Mouse (Mus musculus) gastrocnemius, adult 18-20 months (tissue): ENCODE results near the gene Usp19. TPM values are rescaled to one million over a fixed set of nuclear protein-coding genes. Genes with fewer than 3 reads are reported as not detected.

Source experiments
- DNase-seq: peaks from one replicate; pipeline ENCODE4 v3.0.0; 2021; ENCODE audit warnings: low spot score
- total RNA-seq, 2 experiments: library from RNA; stranded (reverse); gene quantifications; 2 replicates each; pipeline ENCODE4 v1.2.3; 2021

Usp19 gene
- total RNA-seq, 2 experiments from 2014 or later, result 126 to 127 TPM

- no peak for DNase-seq
Measured at GRCm38 (mm10) chr9:108463713-108464112, 26.7 kb upstream of the Usp19 start.

- no peak for DNase-seq
Measured at GRCm38 (mm10) chr9:108466219-108466618, 24.2 kb upstream of the Usp19 start.

GRCm38 (mm10) chr9:108469430-108469829, 21.0 kb upstream of the Usp19 start:
- DNase-seq, result no peak

GRCm38 (mm10) chr9:108469845-108470244, 20.6 kb upstream of the Usp19 start:
- no peak for DNase-seq

DNA sequence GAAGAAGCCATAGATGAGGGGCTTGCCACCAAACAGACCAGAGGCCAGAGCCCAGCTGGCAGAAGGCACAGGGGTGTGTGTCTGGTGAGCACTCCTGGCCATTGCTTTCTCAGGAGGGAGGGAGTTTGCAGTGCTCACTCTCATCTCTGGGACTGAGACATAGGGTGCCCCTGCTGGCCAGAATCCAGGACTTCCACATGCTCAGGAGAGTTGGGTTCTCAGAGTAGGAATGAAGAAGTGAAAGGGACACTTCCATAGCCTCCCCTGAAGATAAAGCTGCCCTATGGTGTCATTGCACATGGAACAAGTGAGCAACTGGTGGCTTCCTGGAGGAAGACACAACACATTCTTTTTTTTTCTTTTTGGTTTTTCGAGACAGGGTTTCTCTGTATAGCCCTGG, 15.9 kb upstream of the Usp19 start:
- DNase-seq, result no peak

- peak; percentile 90 for DNase-seq
Measured at GRCm38 (mm10) chr9:108478638-108479156, 11.7 kb upstream of the Usp19 start.

GRCm38 (mm10) chr9:108479241-108479640, 11.2 kb upstream of the Usp19 start:
- DNase-seq, result no peak

GRCm38 (mm10) chr9:108479721-108480351, 10.6 kb upstream of the Usp19 start, which contains the start of gene Lamb2:
Gene Lamb2, plus strand, starts transcription at chr9:108479736.
- peak; percentile 77 for DNase-seq

- no peak for DNase-seq
Measured at GRCm38 (mm10) chr9:108480813-108481519, 9.4 kb upstream of the Usp19 start.

DNA sequence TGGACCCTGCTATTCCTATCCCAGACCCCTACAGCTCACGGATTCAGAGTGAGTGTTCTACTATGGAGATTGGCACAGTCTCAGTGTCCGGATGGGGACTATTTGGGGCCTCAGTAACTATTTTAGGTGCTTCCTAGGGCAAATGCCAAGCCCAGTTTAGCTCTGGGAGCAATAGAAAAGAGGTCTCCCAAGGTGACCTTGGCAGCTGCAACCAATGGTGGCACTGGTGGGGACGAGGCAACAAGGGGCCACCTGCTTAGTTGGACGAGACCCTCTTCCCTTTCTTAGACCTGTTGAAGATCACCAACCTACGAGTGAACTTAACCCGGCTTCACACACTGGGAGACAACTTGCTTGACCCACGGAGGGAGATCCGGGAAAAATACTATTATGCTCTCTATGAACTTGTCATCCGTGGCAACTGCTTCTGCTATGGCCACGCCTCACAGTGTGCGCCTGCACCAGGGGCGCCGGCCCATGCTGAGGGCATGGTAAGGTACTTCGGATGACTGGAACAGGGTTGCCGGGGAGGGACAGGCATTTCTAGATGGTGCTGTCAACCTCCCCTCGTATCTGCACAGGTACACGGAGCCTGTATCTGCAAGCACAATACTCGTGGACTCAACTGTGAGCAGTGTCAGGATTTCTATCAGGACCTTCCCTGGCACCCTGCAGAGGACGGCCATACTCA, 8.7 kb upstream of the Usp19 start:
- peak; percentile 39 for DNase-seq

DNA sequence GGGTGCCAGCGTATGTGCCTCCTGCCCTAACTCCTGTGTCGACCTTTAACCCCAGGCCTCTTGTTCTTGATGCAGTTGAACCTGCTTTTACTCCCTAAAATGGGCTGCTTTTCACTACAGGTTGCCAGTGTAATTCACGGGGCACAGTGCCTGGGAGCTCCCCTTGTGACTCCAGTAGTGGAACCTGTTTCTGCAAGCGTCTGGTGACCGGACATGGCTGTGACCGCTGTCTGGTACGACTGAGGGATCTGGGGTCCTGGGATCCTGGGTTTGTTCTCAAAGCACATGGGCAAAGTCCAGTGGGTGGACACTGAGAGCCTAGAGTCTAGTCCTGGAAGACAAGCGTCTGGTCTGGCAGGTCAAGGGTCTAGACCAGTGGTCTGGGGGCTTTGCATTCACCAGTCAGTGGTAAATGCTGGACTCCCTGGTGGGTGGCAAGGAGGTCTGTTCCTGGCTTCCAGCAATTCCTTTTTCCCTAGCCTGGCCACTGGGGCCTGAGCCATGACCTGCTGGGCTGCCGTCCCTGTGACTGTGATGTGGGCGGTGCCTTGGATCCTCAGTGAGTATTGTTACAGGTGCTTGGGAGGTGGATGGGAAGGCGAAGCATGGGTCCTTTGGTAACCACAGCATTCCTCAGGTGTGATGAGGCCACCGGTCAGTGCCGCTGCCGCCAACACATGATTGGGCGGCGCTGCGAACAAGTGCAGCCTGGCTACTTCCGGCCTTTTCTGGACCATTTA, 7.2 kb upstream of the Usp19 start:
- no peak for DNase-seq

DNA sequence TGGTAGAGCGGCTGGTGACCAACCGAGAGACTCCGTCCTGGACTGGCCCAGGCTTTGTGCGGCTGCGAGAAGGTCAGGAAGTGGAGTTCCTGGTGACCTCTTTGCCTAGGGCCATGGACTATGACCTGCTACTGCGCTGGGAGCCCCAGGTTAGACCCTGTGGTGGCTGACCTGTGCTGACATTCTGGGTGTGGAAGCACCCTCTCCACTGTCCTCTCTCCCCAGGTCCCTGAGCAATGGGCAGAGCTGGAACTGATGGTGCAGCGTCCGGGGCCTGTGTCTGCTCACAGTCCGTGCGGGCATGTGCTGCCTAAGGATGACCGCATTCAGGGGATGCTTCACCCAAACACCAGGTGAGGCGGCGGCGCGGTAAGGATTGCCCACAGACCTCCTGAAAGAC, 6.4 kb upstream of the Usp19 start:
- no peak for DNase-seq

DNA sequence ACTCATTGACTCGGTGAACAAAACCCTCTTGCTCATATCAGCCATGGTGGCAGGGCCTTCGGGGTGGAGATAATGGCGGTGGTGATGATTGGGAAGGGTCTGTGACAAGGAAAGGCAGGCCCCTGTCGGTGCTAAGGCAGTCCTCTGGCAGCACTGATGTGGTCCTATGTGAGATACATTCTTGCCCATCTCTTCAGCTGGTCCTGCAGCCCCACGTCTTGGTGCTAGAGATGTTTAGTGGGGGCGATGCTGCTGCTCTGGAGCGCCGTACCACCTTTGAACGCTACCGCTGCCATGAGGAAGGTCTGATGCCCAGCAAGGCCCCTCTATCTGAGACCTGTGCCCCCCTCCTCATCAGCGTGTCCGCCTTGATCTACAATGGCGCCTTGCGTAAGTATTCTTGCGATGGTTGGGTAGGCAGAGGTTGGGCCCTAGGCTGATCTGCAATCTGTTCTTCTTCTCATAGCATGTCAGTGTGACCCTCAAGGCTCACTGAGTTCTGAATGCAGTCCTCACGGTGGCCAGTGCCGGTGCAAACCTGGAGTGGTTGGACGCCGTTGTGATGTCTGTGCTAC, 5.0 kb upstream of the Usp19 start:
- no peak for DNase-seq

GRCm38 (mm10) chr9:108486973-108487530, 3.4 kb upstream of the Usp19 start:
- DNase-seq, result no peak

DNA sequence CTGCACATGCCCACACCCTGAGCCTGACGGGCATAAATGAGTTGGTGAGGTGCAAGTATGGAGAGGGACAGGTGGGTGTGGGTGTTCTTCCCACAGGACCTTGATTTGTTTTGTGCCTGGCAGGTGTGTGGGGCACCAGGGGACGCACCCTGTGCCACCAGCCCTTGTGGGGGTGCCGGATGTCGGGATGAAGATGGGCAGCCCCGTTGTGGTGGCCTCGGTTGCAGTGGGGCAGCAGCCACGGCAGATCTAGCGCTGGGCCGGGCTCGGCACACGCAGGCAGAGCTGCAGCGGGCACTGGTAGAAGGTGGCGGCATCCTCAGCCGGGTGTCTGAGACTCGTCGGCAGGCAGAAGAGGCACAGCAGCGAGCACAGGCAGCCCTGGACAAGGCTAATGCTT, 2.0 kb upstream of the Usp19 start:
- DNase-seq, result no peak

- DNase-seq, result no peak
Measured at GRCm38 (mm10) chr9:108489215-108489614, 1.2 kb upstream of the Usp19 start.

DNA sequence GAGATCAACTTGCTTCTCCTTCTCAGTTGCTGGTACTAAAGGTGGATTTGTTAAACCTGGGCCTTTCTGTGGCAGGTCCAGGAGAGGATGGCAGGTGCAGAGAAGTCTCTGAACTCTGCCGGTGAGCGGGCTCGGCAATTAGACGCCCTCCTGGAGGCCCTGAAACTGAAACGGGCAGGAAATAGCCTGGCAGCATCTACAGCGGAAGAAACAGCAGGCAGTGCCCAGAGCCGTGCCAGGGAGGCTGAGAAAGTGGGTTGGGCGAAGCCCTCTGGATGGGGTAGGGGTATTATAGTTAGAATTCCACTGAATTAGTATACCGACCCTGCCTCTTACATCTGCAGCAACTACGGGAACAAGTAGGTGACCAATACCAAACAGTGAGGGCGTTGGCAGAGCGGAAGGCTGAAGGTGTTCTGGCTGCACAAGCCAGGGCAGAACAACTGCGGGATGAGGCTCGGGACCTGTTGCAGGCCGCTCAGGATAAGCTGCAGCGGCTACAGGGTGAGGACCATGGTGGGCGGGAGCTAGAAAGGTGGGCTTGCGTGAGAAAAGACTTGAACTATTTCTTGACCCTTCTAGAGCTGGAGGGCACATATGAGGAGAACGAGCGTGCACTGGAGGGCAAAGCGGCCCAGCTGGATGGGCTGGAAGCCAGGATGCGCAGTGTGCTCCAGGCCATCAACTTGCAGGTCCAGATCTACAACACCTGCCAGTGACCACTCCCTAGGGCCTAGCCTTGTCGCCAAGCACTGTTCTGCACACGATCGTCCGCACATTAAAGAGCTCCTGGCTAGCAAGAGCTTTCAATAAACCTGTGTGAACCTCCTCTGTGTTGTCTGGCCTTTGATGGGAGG, 472 bp upstream of the Usp19 start:
- DNase-seq, result no peak

DNA sequence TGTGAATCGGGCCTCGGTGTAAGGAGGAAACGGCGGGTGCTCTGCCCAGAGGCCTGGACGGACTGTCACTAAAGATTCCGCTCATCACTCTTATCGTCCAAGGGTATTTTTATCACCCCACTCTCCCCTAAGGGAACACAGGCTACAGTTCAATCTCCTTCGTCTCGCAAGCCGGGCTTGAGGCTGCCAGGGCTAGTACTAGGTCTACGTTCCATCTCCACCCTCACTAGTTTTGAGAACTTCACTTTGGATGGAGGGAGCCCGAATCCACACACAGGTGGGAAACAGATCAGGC, 831 bp downstream of the Usp19 start:
- DNase-seq, result no peak

DNA sequence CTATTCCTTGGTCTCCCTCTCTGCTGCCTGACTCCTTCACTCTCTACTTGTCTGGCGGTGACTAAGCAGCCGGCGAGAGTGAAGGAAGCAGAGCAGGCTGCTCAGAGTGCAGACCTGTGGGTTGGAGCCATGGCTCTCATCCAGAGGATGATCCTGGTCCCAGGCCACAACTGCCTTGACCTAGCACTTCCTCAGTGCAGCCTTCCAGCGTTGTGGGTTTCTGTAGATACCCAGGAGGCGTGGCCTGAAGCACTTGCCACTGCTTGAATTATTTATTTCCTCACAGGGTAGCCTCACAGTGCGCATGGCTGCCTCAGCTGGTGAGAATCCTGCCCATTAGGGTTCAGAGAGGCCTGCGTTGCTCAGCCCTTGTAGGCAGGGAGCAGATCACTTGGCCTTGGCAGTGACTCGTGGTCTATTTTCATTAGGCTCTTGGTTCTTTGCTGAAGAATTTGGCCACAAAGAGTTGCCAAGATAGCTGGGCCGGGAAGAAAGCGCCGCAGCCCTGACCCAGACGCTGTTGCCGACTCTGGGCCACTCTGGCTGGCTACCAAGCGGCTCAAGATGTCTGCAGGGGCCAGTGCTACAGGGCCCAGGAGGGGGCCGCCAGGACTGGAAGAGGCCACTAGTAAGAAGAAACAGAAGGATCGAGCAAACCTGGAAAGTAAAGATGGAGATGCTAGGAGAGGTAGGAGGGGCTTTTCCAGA, 1.8 kb downstream of the Usp19 start:
- DNase-seq, result peak; percentile 54

DNA sequence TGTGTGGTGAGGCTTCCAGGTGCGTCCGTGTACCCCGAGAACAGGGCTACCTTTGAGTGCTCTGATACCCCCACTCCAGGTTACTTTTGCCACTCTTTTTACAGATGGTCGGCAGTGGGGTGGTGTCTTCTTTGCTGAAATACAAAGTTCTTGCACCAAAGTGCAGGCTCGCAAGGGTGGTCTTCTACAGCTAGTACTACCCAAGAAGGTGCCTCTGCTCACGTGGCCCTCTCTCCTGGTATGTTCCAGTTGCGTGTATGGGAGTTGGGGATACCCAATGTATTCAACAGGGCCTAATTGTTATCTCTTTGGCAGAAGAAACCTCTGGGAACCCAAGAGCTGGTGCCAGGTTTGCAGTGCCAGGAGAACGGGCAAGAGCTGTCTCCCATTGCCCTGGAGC, 2.8 kb downstream of the Usp19 start:
- no peak for DNase-seq
